Mouse (Mus musculus): ENCODE measurements at regions not wholly inside any gene's neighbourhood (a gene's known extent, or its start where the extent isn't known, plus 50 kb on each side); places are given as distances from the start of the nearest gene placed in this dataset.

DNA sequence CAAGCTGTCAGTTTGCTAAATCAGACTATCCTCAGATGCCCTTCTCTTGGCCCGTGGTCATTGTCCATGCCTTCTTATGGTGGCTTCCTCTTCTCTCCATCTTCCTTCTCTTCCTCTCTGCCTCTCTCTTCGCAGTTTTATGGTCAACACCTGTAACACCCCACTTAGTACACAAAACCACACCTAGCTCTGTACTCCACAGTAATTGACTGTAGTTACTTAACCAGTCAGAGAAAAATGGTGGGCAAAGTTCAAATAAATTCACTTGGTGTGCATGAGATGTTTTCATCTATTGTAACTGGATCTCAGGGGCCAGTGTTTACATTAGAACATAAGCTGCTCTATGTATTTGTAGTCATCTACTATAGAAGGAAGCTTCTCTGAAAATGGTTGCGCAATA is 807.8 kb upstream of the Cadm2 start:
- TF ChIP-seq ZNF384 (IDR thresholded peaks at IDR 0.05; ENCODE audit: low read depth, low read length) (no peak), MAFK (IDR thresholded peaks at IDR 0.05; ENCODE audit: borderline replicate concordance, low read depth, low read length) (no peak), SMC3 (IDR thresholded peaks at IDR 0.05; ENCODE audit: low read depth, low read length) (no peak), MYB (IDR thresholded peaks at IDR 0.05; ENCODE audit: low read depth, low read length) (no peak), E2F4 (IDR thresholded peaks at IDR 0.05; ENCODE audit: borderline replicate concordance, low read depth, low read length) (no peak), CHD1 (IDR thresholded peaks at IDR 0.05; ENCODE audit: low read depth, low read length) (no peak), POLR2AphosphoS2 (IDR thresholded peaks at IDR 0.05; ENCODE audit: low read length) (no peak), BHLHE40 (IDR thresholded peaks at IDR 0.05; ENCODE audit: borderline replicate concordance, low read depth, low read length) (no peak), MXI1 (IDR thresholded peaks at IDR 0.05; ENCODE audit: low read depth, low read length) (no peak), EP300 (IDR thresholded peaks at IDR 0.05; ENCODE audit: low read depth in 1 of 2, low read length in 2 of 2) (no peak), MAZ (IDR thresholded peaks at IDR 0.05; ENCODE audit: low read depth, low read length) (no peak), USF1 (IDR thresholded peaks at IDR 0.05; ENCODE audit: low read depth, low read length) (no peak), RCOR1 (IDR thresholded peaks at IDR 0.05; ENCODE audit: low read depth, low read length) (no peak), ZC3H11A (IDR thresholded peaks at IDR 0.05; ENCODE audit: low read depth, low read length) (no peak), RAD21 (IDR thresholded peaks at IDR 0.05; ENCODE audit: low read depth, low read length) (no peak), NRF1 (IDR thresholded peaks at IDR 0.05; ENCODE audit: insufficient read depth, low read depth, low read length, poor library complexity, severe bottlenecking) (no peak), ZKSCAN1 (IDR thresholded peaks at IDR 0.05; ENCODE audit: low read depth, low read length) (no peak), CTCF (IDR thresholded peaks at IDR 0.05 in 2 of 3, conservative IDR thresholded peaks at IDR 0.05 in 1 of 3; ENCODE audit: control insufficient read depth in 1 of 3, insufficient read depth in 1 of 3, low read depth in 2 of 3, low read length in 3 of 3, poor library complexity in 1 of 3, severe bottlenecking in 1 of 3) (no peak), UBTF (IDR thresholded peaks at IDR 0.05; ENCODE audit: borderline replicate concordance, insufficient read depth, low read depth, low read length) (no peak)

DNA sequence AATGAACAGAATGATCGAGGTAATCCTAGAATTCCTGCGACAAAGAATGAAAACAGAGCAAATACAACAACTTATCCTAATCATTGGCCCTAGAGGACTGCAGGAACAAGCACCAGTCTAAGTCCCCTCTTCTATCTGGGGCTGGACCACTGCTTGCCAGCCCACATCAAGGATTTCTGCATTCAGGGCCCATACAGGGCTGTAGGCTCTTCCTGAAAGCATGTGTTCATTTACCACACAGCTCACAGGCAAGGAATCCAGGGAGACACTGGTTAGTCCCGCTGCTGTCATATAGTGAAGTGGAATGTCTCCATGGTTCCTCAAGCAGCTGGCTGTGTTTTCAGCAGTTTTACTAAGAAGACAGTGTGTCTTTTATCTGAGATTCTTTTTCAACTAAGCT is 806.8 kb upstream of the Cadm2 start:
- Histone ChIP-seq H3K4me1 (ENCODE audit: control insufficient read depth in 1 of 2, insufficient read depth in 2 of 2, low read length in 2 of 2) (no peaks in the 10 kb centered on the region), H3K79me2 (ENCODE audit: control insufficient read depth, insufficient read depth, low read length, poor library complexity) (no peaks in the 10 kb centered on the region), H3K27ac (ENCODE audit: control insufficient read depth, low read depth, low read length) (no peak overlapping the region), H3K27me3 (ENCODE audit: control insufficient read depth in 1 of 2, insufficient read depth in 2 of 2, low read length in 2 of 2) (no peaks in the 10 kb centered on the region), H3K36me3 (ENCODE audit: control insufficient read depth in 1 of 2, insufficient read depth in 2 of 2, low read length in 2 of 2) (no peaks in the 10 kb centered on the region), H3K9me3 (replicated peaks; ENCODE audit: insufficient read depth, low read length) (no peaks in the 10 kb centered on the region), H3K9ac (ENCODE audit: control insufficient read depth, low read depth, low read length, poor library complexity, severe bottlenecking) (no peak overlapping the region), H3K4me3 (ENCODE audit: control insufficient read depth in 1 of 2, insufficient read depth in 1 of 2, low read depth in 2 of 2, low read length in 2 of 2) (no peak overlapping the region)
- no peak for TF ChIP-seq TBP (IDR thresholded peaks at IDR 0.05; ENCODE audit: low read depth, low read length)
- no peak for TF ChIP-seq NRF1 (IDR thresholded peaks at IDR 0.05; ENCODE audit: insufficient read depth, low read depth, low read length, poor library complexity, severe bottlenecking)
- no peak for TF ChIP-seq CHD1 (IDR thresholded peaks at IDR 0.05; ENCODE audit: low read depth, low read length)
- no peak for TF ChIP-seq POLR2A (IDR thresholded peaks at IDR 0.05; ENCODE audit: control insufficient read depth in 1 of 2, insufficient read depth in 1 of 2, low read depth in 1 of 2, low read length in 2 of 2, poor library complexity in 1 of 2)
- TF ChIP-seq BHLHE40 (IDR thresholded peaks at IDR 0.05; ENCODE audit: borderline replicate concordance, low read depth, low read length), result no peak
- no peak for TF ChIP-seq NELFE (IDR thresholded peaks at IDR 0.05; ENCODE audit: low read depth, low read length)
- TF ChIP-seq UBTF (IDR thresholded peaks at IDR 0.05; ENCODE audit: borderline replicate concordance, insufficient read depth, low read depth, low read length), result no peak
- TF ChIP-seq POLR2AphosphoS2 (IDR thresholded peaks at IDR 0.05; ENCODE audit: low read length), result no peak
- TF ChIP-seq TCF12 (IDR thresholded peaks at IDR 0.05; ENCODE audit: low read depth, low read length), result no peak
- DNase-seq (ENCODE audit: low read depth, low spot score), result no peak

More for the DNA sequence above, 807.8 kb upstream of the Cadm2 start:
- DNase-seq (ENCODE audit: low read depth, low spot score), result no peak
- no peak overlapping the region for H3K27ac ChIP-seq (ENCODE audit: control insufficient read depth, low read depth, low read length)
- H3K9ac ChIP-seq (ENCODE audit: control insufficient read depth, low read depth, low read length, poor library complexity, severe bottlenecking), result no peak overlapping the region
- H3K9me3 ChIP-seq (replicated peaks; ENCODE audit: insufficient read depth, low read length), result no peaks in the 10 kb centered on the region
- no peaks in the 10 kb centered on the region for H3K36me3 ChIP-seq (ENCODE audit: control insufficient read depth in 1 of 2, insufficient read depth in 2 of 2, low read length in 2 of 2)
- H3K4me1 ChIP-seq (ENCODE audit: control insufficient read depth in 1 of 2, insufficient read depth in 2 of 2, low read length in 2 of 2), result no peaks in the 10 kb centered on the region
- no peaks in the 10 kb centered on the region for H3K79me2 ChIP-seq (ENCODE audit: control insufficient read depth, insufficient read depth, low read length, poor library complexity)
- H3K4me3 ChIP-seq (ENCODE audit: control insufficient read depth in 1 of 2, insufficient read depth in 1 of 2, low read depth in 2 of 2, low read length in 2 of 2), result no peak overlapping the region
- no peaks in the 10 kb centered on the region for H3K27me3 ChIP-seq (ENCODE audit: control insufficient read depth in 1 of 2, insufficient read depth in 2 of 2, low read length in 2 of 2)

Measured in MEL (cell line).